Mouse (Mus musculus): ENCODE results near the gene Phc1. TPM values are rescaled to one million over a fixed set of nuclear protein-coding genes. Genes with fewer than 3 reads are reported as not detected.
A peak's percentile ranks its signal among the peaks of the same experiment; 100 is the strongest.

Phc1 gene
- polyA plus RNA-seq, 1 experiment from 2014 or later, result 14.0 TPM

DNA sequence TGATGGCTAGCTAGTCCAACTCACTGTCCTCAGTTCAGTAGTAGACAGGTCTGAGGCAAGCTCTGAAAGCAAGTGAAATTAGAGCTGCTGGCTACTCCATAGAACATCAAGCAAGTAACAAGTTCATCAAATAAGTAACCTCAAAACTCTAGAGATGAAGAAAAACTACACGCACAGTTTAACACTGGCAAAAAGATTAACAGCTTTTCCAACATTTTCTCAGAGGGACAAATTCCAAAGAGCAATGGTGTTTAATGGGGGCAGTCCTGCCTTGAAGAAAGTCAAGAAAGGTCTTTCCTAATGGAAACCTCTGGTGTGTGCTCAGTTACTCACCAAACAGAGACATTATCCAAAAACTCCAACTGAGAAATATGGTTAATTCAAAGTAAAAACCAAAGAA is 21.6 kb downstream of the Phc1 start:
- no peak overlapping the region for H3K4me2 ChIP-seq (ENCODE audit: low read length)
- H3K4me3 ChIP-seq (replicated peaks; ENCODE audit: low read depth, low read length), result no peak overlapping the region
- ATAC-seq (replicated peaks; ENCODE audit: low FRiP score, low read depth) (no peak), DNase-seq (ENCODE audit: low spot score) (no peak)
- no peak overlapping the region for H3K9ac ChIP-seq (ENCODE audit: low read depth, low read length)
- no peaks in the 10 kb centered on the region for H3K4me1 ChIP-seq (replicated peaks; ENCODE audit: insufficient read depth, low read length)
- TF ChIP-seq CTCF (IDR thresholded peaks at IDR 0.05; ENCODE audit: low read depth), result no peak
- H3K27ac ChIP-seq, result no peak overlapping the region
- WGBS, result 63% methylated on average over 1 of the region's 1 CpGs
- H3K27me3 ChIP-seq (ENCODE audit: insufficient read depth, low read length), result no peaks in the 10 kb centered on the region
- H3K36me3 ChIP-seq (ENCODE audit: insufficient read depth, low read length), result peaks cover 47% of the 10 kb centered on the region
- no peaks in the 10 kb centered on the region for H3K9me3 ChIP-seq (replicated peaks; ENCODE audit: low read length)

DNA sequence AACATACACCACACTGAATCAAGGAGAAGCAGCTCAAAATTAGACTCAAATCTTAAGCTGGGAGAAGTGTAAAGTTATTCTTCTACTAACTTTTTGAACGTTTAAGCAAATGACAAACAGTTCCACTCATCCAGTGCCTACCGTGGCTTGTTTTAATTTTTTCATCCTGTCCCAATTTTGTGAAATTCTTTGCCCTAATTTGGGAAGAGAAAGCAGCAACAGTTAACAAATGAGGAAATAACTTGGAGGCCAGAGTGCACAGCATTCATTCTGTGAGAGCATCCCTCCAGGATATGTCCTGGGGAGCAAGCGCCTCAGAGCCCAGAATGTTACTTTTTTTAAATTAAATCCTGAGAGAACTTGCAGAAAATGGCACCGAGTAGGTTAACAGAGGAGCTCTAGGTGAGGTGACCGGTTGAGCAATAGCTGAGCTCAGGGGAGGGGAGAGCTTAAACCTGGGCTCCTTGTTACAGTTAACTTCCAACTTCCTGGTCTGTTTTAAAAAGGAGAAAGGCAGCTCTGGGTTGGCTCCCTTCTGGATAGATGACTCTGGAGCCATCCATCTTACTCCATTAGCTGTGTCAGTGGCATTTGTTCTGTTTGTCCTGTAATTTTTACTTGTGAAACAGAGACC is 30.1 kb downstream of the Phc1 start:
- Histone ChIP-seq H3K27me3 (ENCODE audit: insufficient read depth, low read length) (no peaks in the 10 kb centered on the region), H3K4me2 (ENCODE audit: low read length) (peak overlapping the region; percentile 75), H3K9me3 (replicated peaks; ENCODE audit: low read length) (no peaks in the 10 kb centered on the region), H3K9ac (ENCODE audit: low read depth, low read length) (peak overlapping the region; percentile 77; the same call in 1 of the 2 replicates), H3K4me1 (replicated peaks; ENCODE audit: insufficient read depth, low read length) (peaks cover 10% of the 10 kb centered on the region; the same call in 1 of the 2 replicates), H3K36me3 (ENCODE audit: insufficient read depth, low read length) (peaks cover 24% of the 10 kb centered on the region), H3K4me3 (replicated peaks; ENCODE audit: low read depth, low read length) (peak overlapping the region; percentile 70), H3K27ac (no peak overlapping the region)
- WGBS, result 64% methylated on average over 5 of the region's 5 CpGs
- no peak for DNase-seq (ENCODE audit: low spot score)
- TF ChIP-seq CTCF (IDR thresholded peaks at IDR 0.05; ENCODE audit: low read depth), result no peak
- ATAC-seq (replicated peaks; ENCODE audit: low FRiP score, low read depth), result no peak

GRCm38 (mm10) chr6:122309446-122309960 is 30.9 kb downstream of the Phc1 start:
- Histone ChIP-seq H3K4me3 (replicated peaks; ENCODE audit: low read depth, low read length) (peak overlapping the region; percentile 70), H3K27me3 (ENCODE audit: insufficient read depth, low read length) (no peaks in the 10 kb centered on the region), H3K9ac (ENCODE audit: low read depth, low read length) (peak overlapping the region; percentile 77), H3K27ac (peak overlapping the region; percentile 72), H3K36me3 (ENCODE audit: insufficient read depth, low read length) (peaks cover 16% of the 10 kb centered on the region), H3K4me1 (replicated peaks; ENCODE audit: insufficient read depth, low read length) (peaks cover 10% of the 10 kb centered on the region; the same call in 1 of the 2 replicates), H3K9me3 (replicated peaks; ENCODE audit: low read length) (no peaks in the 10 kb centered on the region), H3K4me2 (ENCODE audit: low read length) (peak overlapping the region; percentile 75)
- WGBS, result 5% methylated on average over 11 of the region's 11 CpGs
- ATAC-seq (replicated peaks; ENCODE audit: low FRiP score, low read depth), result no peak
- no peak for DNase-seq (ENCODE audit: low spot score)
- TF ChIP-seq CTCF (IDR thresholded peaks at IDR 0.05; ENCODE audit: low read depth), result no peak

GRCm38 (mm10) chr6:122308505-122309393 is 31.6 kb downstream of the Phc1 start, which contains the start of gene M6pr:
Gene M6pr, plus strand, starts transcription at chr6:122308720.
- WGBS, result under 1% methylated on average over 49 of the region's 49 CpGs
- peak; percentile 83 for TF ChIP-seq CTCF (IDR thresholded peaks at IDR 0.05; ENCODE audit: low read depth)
- H3K4me1 ChIP-seq (replicated peaks; ENCODE audit: insufficient read depth, low read length), result peaks cover 10% of the 10 kb centered on the region; the same call in 1 of the 2 replicates
- H3K36me3 ChIP-seq (ENCODE audit: insufficient read depth, low read length), result peaks cover 10% of the 10 kb centered on the region
- H3K27ac ChIP-seq, result peak within 1 kb of the TSS; percentile 72
- DNase-seq (ENCODE audit: low spot score), result peak; percentile 99
- H3K4me2 ChIP-seq (ENCODE audit: low read length), result peak within 1 kb of the TSS; percentile 75
- no peaks in the 10 kb centered on the region for H3K27me3 ChIP-seq (ENCODE audit: insufficient read depth, low read length)
- no peaks in the 10 kb centered on the region for H3K9me3 ChIP-seq (replicated peaks; ENCODE audit: low read length)
- H3K9ac ChIP-seq (ENCODE audit: low read depth, low read length), result peak within 1 kb of the TSS; percentile 77
- peak; percentile 99 for ATAC-seq (replicated peaks; ENCODE audit: low FRiP score, low read depth)
- H3K4me3 ChIP-seq (replicated peaks; ENCODE audit: low read depth, low read length), result peak within 1 kb of the TSS; percentile 70

DNA sequence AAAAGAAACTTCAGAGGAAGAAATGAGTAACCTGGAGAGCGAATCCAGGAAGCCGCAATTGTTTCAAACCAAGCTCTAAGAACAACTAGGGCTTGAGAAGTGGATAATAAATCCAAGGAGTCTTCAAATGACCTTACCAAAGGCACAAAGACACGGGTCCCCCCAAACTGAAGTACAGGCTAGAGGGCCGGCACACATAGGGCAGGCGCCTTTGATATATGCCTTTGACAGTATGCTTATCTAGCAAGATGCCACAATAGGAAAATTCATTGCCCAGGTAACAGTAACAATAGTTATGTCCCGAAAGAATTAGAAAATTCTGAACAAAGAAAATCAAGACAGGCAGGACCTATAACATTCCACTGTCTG is 32.2 kb downstream of the Phc1 start:
- Histone ChIP-seq H3K27ac (no peak overlapping the region), H3K27me3 (ENCODE audit: insufficient read depth, low read length) (no peaks in the 10 kb centered on the region), H3K4me2 (ENCODE audit: low read length) (no peak overlapping the region), H3K36me3 (ENCODE audit: insufficient read depth, low read length) (peaks cover 5% of the 10 kb centered on the region; the same call in 1 of the 2 replicates), H3K4me3 (replicated peaks; ENCODE audit: low read depth, low read length) (no peak overlapping the region), H3K9me3 (replicated peaks; ENCODE audit: low read length) (no peaks in the 10 kb centered on the region), H3K4me1 (replicated peaks; ENCODE audit: insufficient read depth, low read length) (peaks cover 10% of the 10 kb centered on the region; the same call in 1 of the 2 replicates), H3K9ac (ENCODE audit: low read depth, low read length) (no peak overlapping the region)
- TF ChIP-seq CTCF (IDR thresholded peaks at IDR 0.05; ENCODE audit: low read depth), result no peak
- ATAC-seq (replicated peaks; ENCODE audit: low FRiP score, low read depth), result no peak; the same call in 1 of the 2 replicates
- 68% methylated on average over 6 of the region's 6 CpGs for WGBS
- DNase-seq (ENCODE audit: low spot score), result no peak

- TF ChIP-seq CTCF (IDR thresholded peaks at IDR 0.05; ENCODE audit: low read depth), result no peak
- ATAC-seq (replicated peaks; ENCODE audit: low FRiP score, low read depth) (no peak), DNase-seq (ENCODE audit: low spot score) (no peak)
- Histone ChIP-seq H3K27ac (no peak overlapping the region), H3K27me3 (ENCODE audit: insufficient read depth, low read length) (no peaks in the 10 kb centered on the region), H3K4me3 (replicated peaks; ENCODE audit: low read depth, low read length) (no peak overlapping the region), H3K9me3 (replicated peaks; ENCODE audit: low read length) (no peaks in the 10 kb centered on the region), H3K4me1 (replicated peaks; ENCODE audit: insufficient read depth, low read length) (peaks cover 10% of the 10 kb centered on the region; the same call in 1 of the 2 replicates), H3K4me2 (ENCODE audit: low read length) (no peak overlapping the region), H3K9ac (ENCODE audit: low read depth, low read length) (no peak overlapping the region), H3K36me3 (ENCODE audit: insufficient read depth, low read length) (no peaks in the 10 kb centered on the region)
- WGBS, result 91% methylated on average over 4 of the region's 4 CpGs
These were observed 33.7 kb downstream of the Phc1 start for GRCm38 (mm10) chr6:122306707-122307106.
